Mouse (Mus musculus) adrenal gland, adult 2 months (tissue): Measurements from ENCODE around the gene Akap9. TPM values are rescaled to one million over a fixed set of nuclear protein-coding genes. Genes with fewer than 3 reads are reported as not detected.
"Not testable (repeated sequence)": the region's sequence is repeated elsewhere in the genome, so short reads cannot be mapped to it uniquely, and the experiment has no call there.

Experiments used
- DNase-seq: peaks from one replicate; pipeline ENCODE4 v3.0.0; 2021
- long read RNA-seq: library from polyadenylated mRNA; stranded (forward); transcript quantifications from one replicate; pipeline ENCODE4 v2.0.0, GENCODE M21; 2021
- polyA plus RNA-seq: library from polyadenylated mRNA; depleted of rRNA; stranded (reverse); fragments of >200 nt; gene quantifications from 2 replicates; pipeline ENCODE4 v1.2.3, GENCODE M21; 2012; rRNA removed
- total RNA-seq, 2 experiments: library from RNA; stranded (reverse); gene quantifications; 2 replicates each; pipeline ENCODE4 v1.2.3; 2021

Gene Akap9
- total RNA-seq = 10 to 100 TPM; 61.9 to 78.5 TPM
- polyA plus RNA-seq = 14.4 and 18.3 TPM in 2 replicates
- long read RNA-seq, partial matches to known transcripts = 2 of 3 reads
- long read RNA-seq, other reads (novel, unspliced or antisense) = 1 of 3 reads

- DNase-seq = peak; percentile 89
These were observed at the start of gene Akap9 for GRCm38 (mm10) chr5:3927801-3928689. Gene Akap9 (plus strand): TSS chr5:3928054.

DNA sequence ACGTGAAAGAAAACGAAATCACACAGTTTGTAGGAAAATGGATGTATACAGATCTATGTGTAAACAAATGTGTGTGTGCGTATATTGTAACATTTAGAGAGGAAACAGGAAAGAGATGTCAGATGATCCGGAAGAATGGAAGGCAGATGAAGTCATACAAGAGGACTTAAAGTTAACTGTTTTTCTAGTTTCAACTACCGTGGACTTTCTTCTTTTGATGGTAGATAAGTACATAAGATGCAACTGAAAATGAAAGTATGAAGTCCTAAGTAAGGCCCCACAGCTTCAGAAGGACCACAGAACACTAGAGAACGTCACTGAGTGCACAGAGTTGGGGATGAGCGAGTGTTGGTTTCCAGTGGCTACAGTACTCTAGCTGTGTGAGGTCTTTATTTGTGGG, 41.0 kb upstream of the Akap9 start:
- not testable (repeated sequence) for DNase-seq

GRCm38 (mm10) chr5:3889201-3889600, 38.7 kb upstream of the Akap9 start:
- no peak for DNase-seq

DNA sequence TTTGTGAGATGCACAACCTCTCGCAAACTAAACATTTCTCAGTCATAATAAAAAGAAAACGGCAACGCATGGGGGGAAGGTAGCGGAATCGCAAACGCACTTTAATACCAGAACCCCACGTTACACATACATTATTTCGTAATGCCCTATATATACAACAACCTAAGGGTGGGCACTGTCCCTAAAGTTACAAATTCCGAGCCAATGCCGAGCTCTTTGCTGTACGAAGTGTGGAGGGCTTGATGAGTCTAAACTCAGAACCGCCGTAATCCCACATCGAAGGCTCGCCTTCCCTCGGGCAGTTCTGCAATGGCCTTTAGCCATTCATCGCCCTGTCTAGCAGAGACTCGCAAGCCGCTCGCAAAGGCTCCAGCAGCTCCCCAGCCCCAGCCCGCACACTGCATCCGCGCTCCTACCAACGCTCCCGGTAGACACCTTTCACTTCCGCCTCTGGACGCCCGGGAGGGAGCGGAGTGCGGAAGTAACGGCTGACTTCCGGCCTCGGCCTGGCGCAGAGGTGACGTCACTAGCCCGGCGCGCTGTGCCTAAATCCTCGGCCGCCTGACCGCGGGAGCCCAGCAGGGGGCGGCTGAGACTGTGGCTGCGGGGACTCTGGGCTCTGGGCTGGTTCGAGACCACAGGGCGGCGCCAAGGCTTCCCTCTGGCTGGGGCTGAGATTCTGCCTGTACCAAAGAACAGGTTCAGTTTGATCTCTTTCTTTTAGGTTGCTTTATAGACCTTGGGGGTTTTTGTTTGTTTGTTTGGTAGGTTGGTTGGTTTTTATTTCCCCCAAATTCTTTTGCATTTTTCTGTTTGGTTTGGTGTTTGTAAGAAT, 34.2 kb upstream of the Akap9 start, which contains the start of gene Mterf1a:
Gene Mterf1a (minus strand): TSS at position 475 of the 835 bp plus-strand sequence.
- DNase-seq = peak; percentile 34

DNA sequence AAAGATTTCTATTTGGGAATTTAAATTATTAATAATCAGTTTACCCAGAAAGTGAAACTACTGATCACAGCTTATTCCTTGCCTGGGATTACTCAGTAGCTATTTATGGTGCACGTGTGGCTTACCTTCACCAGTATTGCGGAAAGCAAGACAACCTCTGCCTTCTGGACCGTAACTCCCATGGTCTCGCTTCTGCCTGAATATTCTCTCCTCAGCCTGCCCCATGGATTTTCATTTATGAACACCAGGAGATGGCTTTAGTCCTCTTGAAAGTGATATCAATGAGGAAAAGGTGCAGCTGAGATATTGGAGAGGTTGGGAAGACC, 33.6 kb upstream of the Akap9 start:
- not testable (repeated sequence) for DNase-seq

GRCm38 (mm10) chr5:3905471-3905870, 22.4 kb upstream of the Akap9 start:
- no peak for DNase-seq

GRCm38 (mm10) chr5:3922350-3922749, 5.5 kb upstream of the Akap9 start:
- no peak for DNase-seq

GRCm38 (mm10) chr5:3926666-3927065, 1.2 kb upstream of the Akap9 start:
- DNase-seq = no peak

DNA sequence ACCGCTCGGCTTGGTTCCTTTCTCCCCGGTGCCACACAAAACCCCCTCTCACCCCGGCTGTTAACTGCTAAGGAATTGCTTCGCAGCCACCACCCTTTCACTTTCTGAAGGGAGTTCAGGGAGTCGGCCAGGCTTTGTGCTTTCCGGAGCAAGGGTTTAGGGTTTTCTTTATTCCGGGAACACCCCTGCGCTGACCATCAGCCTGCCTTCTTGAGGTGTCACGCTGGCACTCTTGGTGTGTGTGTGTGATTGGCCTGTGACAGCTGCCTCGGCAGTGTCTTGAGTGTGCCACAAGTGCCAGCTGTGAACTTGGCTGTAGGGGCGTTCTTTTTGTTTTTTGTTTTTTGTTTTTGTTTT, 814 bp downstream of the Akap9 start:
- peak; percentile 52 for DNase-seq

DNA sequence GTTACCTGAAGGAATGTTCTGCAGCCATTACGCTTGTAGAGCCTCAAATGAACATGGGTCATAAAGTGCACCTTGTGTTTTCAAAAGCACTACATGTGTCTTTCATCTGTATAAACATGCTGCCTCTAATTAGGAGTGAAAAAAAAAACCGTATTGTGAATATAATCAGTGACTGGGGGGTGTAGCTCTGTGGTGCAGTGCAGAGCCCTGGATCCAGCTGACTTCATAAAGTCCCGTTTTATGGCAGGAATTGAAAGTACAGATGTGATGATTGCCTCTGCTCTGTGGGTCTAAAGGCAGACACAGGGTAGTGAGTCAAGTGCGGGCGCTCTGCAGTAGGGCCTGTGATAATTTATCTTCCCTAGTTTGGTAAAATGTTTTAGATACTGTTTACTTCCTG, 2.9 kb downstream of the Akap9 start:
- DNase-seq = no peak

GRCm38 (mm10) chr5:3931636-3932035, 3.8 kb downstream of the Akap9 start:
- DNase-seq = no peak

GRCm38 (mm10) chr5:3933551-3933950, 5.7 kb downstream of the Akap9 start:
- no peak for DNase-seq

DNA sequence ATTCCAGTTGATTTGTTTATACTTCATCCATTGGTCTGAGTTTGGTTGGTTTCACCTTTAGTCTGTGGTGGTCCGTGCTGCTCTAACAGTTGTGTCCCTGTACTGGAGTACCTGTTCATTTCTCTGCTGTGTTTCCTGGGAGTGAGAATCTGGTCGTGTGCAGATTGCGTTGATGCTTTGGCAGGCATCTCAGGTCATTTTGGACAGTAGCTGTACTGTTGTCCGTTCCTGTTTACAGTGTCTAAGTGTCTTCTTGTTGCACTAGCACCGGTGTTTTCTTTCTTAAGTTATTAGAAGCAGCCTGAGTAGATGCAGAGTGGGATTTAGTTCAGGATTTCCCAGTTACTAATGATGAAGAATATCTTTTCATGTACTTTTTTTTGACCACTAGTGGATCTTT, 7.4 kb downstream of the Akap9 start:
- DNase-seq = no peak

DNA sequence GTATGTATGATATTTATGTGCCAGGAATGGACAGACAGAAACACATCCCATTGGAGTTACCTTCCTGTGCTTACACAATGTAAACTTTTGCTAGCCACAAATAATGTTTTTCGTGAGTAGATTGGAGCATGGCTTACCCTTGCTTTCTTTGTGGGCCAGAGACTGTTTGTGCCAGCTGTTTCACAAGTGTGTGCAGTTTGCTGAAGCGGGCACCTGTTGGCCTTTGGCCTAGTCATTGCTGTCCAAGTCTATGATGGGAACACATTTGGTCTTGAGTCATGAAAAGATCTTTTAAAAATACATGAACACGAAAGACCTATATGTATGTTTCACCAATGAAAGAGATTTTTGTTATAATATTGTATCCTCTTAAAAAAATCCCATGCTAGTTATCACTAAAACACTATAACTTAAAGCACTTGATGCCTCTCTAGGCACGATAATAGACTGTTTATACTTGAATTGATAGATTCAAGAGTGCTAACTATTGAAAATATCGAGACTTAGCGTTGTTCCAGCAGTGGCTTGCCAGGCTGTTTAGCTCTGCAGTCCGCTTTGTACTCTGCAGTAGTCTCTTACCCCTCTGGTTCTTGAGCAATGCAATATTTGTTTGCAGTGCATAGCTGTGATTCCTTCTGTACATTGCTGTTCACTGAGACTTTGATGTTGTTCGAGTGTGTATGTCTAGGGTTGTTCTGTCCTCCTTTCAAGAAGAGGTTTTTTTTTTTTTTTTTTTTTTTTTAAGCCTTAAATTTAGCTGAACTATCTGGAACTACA, 8.1 kb downstream of the Akap9 start:
- DNase-seq = peak; percentile 24

DNA sequence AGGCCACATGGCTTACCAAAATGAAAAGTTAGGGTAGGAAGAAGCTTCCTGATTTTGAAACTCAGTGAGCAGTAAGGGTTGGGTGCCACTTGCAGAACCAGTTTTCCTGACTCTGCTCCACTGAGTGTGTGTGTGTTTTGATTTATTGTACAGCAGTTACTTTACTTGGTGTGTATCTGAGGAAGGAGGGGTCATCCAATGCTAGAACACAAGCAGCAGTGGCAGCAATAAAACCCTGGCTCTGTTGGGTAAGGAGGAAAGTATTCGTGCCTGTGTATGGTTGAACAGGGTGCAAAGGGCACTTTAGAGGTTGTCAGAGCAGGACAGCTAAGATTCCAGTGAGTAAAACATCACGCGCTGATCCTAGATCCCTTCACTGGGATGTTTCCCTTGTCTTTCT, 11.1 kb downstream of the Akap9 start:
- DNase-seq = no peak

DNA sequence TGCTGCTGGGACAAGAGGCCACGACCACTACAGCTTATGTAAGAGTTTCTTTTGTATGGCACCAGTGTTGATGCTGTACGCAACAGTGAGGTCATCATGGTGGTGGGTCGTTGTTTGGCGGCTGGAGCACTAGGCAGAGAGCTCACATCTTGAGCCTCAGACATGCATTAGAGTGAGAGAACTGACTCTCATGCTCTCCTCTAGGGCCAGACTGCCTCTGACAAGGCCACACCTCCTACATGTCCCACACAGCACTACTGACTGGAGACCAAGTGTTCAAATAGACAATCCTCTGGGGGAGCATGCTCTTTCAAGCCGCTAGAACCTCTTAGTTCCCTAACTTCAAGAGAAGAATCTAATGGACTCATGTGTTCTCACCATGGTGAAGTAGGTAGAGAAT, 11.5 kb downstream of the Akap9 start:
- DNase-seq = no peak

- DNase-seq = no peak
These were observed 13.4 kb downstream of the Akap9 start for GRCm38 (mm10) chr5:3941240-3941639.

DNA sequence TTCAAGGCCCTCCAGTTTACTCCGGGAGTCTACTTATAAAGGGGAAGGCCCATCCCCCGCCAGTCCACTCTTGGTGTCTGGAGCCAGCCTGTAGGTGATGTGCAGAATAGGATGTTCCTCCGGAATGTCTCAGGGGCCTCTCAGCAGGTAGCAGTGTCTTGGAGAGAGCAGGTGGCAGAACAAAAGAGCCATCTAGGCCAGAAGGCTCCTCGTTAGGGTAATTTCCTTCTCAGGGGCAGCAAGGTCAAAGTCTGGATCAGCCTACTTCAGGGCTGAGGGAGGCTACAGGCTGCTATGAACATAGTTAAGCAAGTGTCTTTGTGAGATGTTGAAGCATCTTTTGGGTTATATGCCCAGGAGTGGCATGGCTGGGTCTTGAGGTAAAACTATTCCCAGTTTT, 15.3 kb downstream of the Akap9 start:
- DNase-seq = not testable (repeated sequence)

- no peak for DNase-seq
These were observed 24.6 kb downstream of the Akap9 start for GRCm38 (mm10) chr5:3952498-3952897.

DNA sequence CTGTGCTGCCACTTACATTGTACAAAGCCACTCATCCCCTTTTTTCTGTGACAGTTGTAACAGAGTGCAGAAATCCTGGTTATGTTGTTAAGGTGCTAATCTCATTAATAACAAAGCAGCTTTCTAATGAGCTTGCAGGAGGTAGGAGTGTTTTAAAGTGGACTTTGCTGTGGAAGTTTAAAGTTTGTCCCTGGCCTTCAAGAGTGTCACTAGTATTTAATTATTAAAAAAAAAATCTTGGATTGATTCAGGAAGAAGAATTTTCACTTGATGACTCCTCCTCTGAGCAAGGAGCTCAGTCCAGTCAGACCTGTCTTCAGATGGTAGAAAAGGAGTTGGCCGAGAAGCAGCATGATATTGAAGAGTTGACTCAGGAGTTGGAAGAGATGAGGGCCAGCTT, 26.7 kb downstream of the Akap9 start:
- DNase-seq = no peak

GRCm38 (mm10) chr5:3961286-3961685, 33.4 kb downstream of the Akap9 start:
- no peak for DNase-seq

DNA sequence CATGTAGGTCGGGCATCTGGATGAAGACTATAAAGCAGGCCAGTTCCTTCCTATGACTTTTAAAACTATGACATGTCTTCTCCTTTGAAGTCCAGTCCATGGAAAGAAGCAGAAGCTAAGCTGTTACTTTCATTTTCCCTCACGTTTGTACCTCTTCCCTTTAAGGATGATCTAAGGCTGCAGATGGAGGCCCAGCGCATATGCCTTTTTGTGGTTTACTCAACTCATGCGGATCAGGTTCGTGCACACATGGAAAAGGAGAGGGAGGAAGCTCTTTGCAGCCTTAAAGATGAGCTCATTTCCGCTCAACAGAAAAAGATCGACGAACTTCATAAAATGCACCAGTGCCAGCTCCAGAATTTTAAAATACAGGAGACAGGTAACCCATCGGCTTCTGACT, 40.6 kb downstream of the Akap9 start:
- no peak for DNase-seq
